Mouse (Mus musculus) left cerebral cortex, adult 6 months (tissue): ENCODE measurements around the gene Ighmbp2. TPM values are rescaled to one million over a fixed set of nuclear protein-coding genes. Genes with fewer than 3 reads are reported as not detected.

Source experiments
- long read RNA-seq, 2 experiments: library from polyadenylated mRNA; unstranded; transcript quantifications; one replicate each; pipeline ENCODE4 v2.0.0; 2019 to 2020
- polyA plus RNA-seq: library from polyadenylated mRNA; unstranded; fragments of <200 nt; fragmentation: Nextera tagmentation; gene quantifications from 2 replicates; pipeline ENCODE4 v1.2.3, GENCODE M21; 2021

The Ighmbp2 gene
- 3.6 and 4.0 TPM in 2 replicates for polyA plus RNA-seq
- long read RNA-seq, experiment 1, full-length matches to known transcripts, result 1 of 16 reads
- long read RNA-seq, experiment 1, partial matches to known transcripts, result 14 of 16 reads
- long read RNA-seq, experiment 1, other reads (novel, unspliced or antisense), result 1 of 16 reads
- long read RNA-seq, experiment 2, full-length matches to known transcripts, result 1 of 9 reads
- long read RNA-seq, experiment 2, partial matches to known transcripts, result 7 of 9 reads
- long read RNA-seq, experiment 2, other reads (novel, unspliced or antisense), result 1 of 9 reads

GRCm38 (mm10) chr19:3282572-3283467 lies at the start of gene Ighmbp2, which contains the start of gene Mrpl21:
Gene Ighmbp2 (minus strand): TSS chr19:3283017.
Gene Mrpl21 (plus strand): TSS chr19:3282901.

GRCm38 (mm10) chr19:3322261-3322969 lies 39.6 kb upstream of the Ighmbp2 start, which contains the start of gene Cpt1a:
Gene Cpt1a (plus strand): TSS chr19:3322334.

Other genes with a start within 250 kb of the Ighmbp2 start
- 126 and 144 TPM in 2 replicates for gene Mrpl21, start 116 bp downstream of the Ighmbp2 start, polyA plus RNA-seq
- 6.1 and 7.1 TPM in 2 replicates for gene Cpt1a, start 39.3 kb upstream of the Ighmbp2 start, polyA plus RNA-seq
- gene Tesmin, start 105.8 kb upstream of the Ighmbp2 start, polyA plus RNA-seq, result 0.09 TPM in 1 of 2 replicates, not detected in the other
- 0.99 TPM in 1 of 2 replicates, not detected in the other for gene Gal, start 131.5 kb upstream of the Ighmbp2 start, polyA plus RNA-seq